Mouse (Mus musculus) stomach, embryonic 14.5 days (tissue): ENCODE measurements around the gene Zfp810. TPM values are rescaled to one million over a fixed set of nuclear protein-coding genes. Genes with fewer than 3 reads are reported as not detected.
A peak's percentile ranks its signal among the peaks of the same experiment; 100 is the strongest.

Experiments used
- ATAC-seq: fragments of 200-750 bp; cut with Nextera tagmentation; 2 replicates; pipeline ENCODE4 v1.8.0; 2017; ENCODE audit warnings: low read depth, moderate TSS enrichment; ENCODE audit not compliant: insufficient number of reproducible peaks, insufficient read depth, low FRiP score
- H3K27ac ChIP-seq: fragments of 300-500 bp; sonication (generic); 2 replicates; pipeline ENCODE4 v1.5.1; 2014; ENCODE audit warnings: mild to moderate bottlenecking, low read length, moderate library complexity, mixed read lengths
- H3K27me3 ChIP-seq: fragments of 300-500 bp; sonication (generic); 2 replicates; pipeline ENCODE4 v1.6.1; 2014; ENCODE audit warnings: low read length, control low read depth, mixed read lengths; ENCODE audit not compliant: control insufficient read depth, insufficient read depth
- H3K36me3 ChIP-seq: fragments of 300-500 bp; sonication (generic); 2 replicates; pipeline ENCODE4 v1.6.1; 2014; ENCODE audit warnings: mild to moderate bottlenecking, control low read depth, low read length, moderate library complexity, mixed read lengths; ENCODE audit not compliant: control insufficient read depth, insufficient read depth
- H3K4me1 ChIP-seq: fragments of 300-500 bp; sonication (generic); 2 replicates; pipeline ENCODE4 v1.6.1; 2014; ENCODE audit warnings: low read length, control low read depth, mixed read lengths; ENCODE audit not compliant: control insufficient read depth, insufficient read depth
- H3K4me2 ChIP-seq: fragments of 300-500 bp; sonication (generic); replicated peaks from 2 replicates; pipeline ENCODE4 v1.6.1; 2014; ENCODE audit warnings: low read depth, low read length, control low read depth
- H3K4me3 ChIP-seq: fragments of 300-500 bp; sonication (generic); 2 replicates; pipeline ENCODE4 v1.5.1; 2014; ENCODE audit warnings: low read depth, low read length, control low read depth
- H3K9ac ChIP-seq: fragments of 300-500 bp; sonication (generic); replicated peaks from 2 replicates; pipeline ENCODE4 v1.6.1; 2014; ENCODE audit warnings: low read depth, mild to moderate bottlenecking, control low read depth, low read length, moderate library complexity, mixed read lengths
- H3K9me3 ChIP-seq: fragments of 300-500 bp; sonication (generic); 2 replicates; pipeline ENCODE4 v1.6.1; 2016; ENCODE audit warnings: low read depth, low read length, control low read depth; ENCODE audit not compliant: control insufficient read depth
- WGBS: fragments of 180-500 bp; shearing (Covaris S2); extraction: QIAGEN DNeasy Blood & Tissue Kit; methylation state at CpG from one replicate; pipeline ENCODE4 v1.1.7; 2014; 5-methylcytosine and 5-hydroxymethylcytosine counted together
- polyA plus RNA-seq: library from polyadenylated mRNA; unstranded; fragments of >200 nt; fragmentation: Nextera tagmentation; extraction: Ambion mirVana; gene quantifications from 2 replicates; pipeline ENCODE4 v1.2.1, GENCODE M21; 2014

The Zfp810 gene
- polyA plus RNA-seq, 1 experiment from 2014 or later = 21.1 TPM

- peak overlapping the region; percentile 59 for H3K4me3 ChIP-seq
- no peak for ATAC-seq
- no peaks in the 10 kb centered on the region for H3K27me3 ChIP-seq
- peaks cover 14% of the 10 kb centered on the region; the same call in 1 of the 2 replicates for H3K9me3 ChIP-seq
- H3K9ac ChIP-seq = no peak overlapping the region
- H3K27ac ChIP-seq = no peak overlapping the region
- WGBS = 83% methylated on average over 8 of the region's 8 CpGs
- no peaks in the 10 kb centered on the region for H3K4me1 ChIP-seq
- H3K36me3 ChIP-seq = peaks cover 5% of the 10 kb centered on the region; the same call in 1 of the 2 replicates
- peak overlapping the region; percentile 69 for H3K4me2 ChIP-seq
These were observed 48.7 kb downstream of the Zfp810 start for GRCm38 (mm10) chr9:22258784-22259183.

- Histone ChIP-seq H3K4me3 (no peak overlapping the region), H3K36me3 (peaks cover 17% of the 10 kb centered on the region), H3K27ac (no peak overlapping the region), H3K9ac (no peak overlapping the region), H3K4me2 (no peak overlapping the region), H3K4me1 (no peaks in the 10 kb centered on the region), H3K27me3 (no peaks in the 10 kb centered on the region), H3K9me3 (peaks cover 17% of the 10 kb centered on the region; the same call in 1 of the 2 replicates)
- no peak for ATAC-seq
- 95% methylated on average over 4 of the region's 4 CpGs for WGBS
These were observed 50.9 kb downstream of the Zfp810 start for GRCm38 (mm10) chr9:22256579-22256978.

- Histone ChIP-seq H3K9me3 (peaks cover 23% of the 10 kb centered on the region; the same call in 1 of the 2 replicates), H3K4me2 (no peak overlapping the region), H3K4me3 (no peak overlapping the region), H3K4me1 (no peaks in the 10 kb centered on the region), H3K27ac (no peak overlapping the region), H3K9ac (no peak overlapping the region), H3K27me3 (no peaks in the 10 kb centered on the region), H3K36me3 (peaks cover 41% of the 10 kb centered on the region)
- WGBS = 93% methylated on average over 2 of the region's 2 CpGs
- ATAC-seq = no peak
These were observed 63.2 kb downstream of the Zfp810 start for GRCm38 (mm10) chr9:22244242-22244641.

GRCm38 (mm10) chr9:22240001-22240400 lies 67.4 kb downstream of the Zfp810 start:
- Histone ChIP-seq H3K4me3 (no peak overlapping the region), H3K27ac (no peak overlapping the region), H3K36me3 (peaks cover 60% of the 10 kb centered on the region), H3K4me2 (no peak overlapping the region), H3K9ac (no peak overlapping the region), H3K4me1 (no peaks in the 10 kb centered on the region), H3K27me3 (no peaks in the 10 kb centered on the region), H3K9me3 (peaks cover 6% of the 10 kb centered on the region; the same call in 1 of the 2 replicates)
- 97% methylated on average over 4 of the region's 4 CpGs for WGBS
- no peak for ATAC-seq

- ATAC-seq = no peak
- Histone ChIP-seq H3K4me3 (no peak overlapping the region), H3K9ac (no peak overlapping the region), H3K9me3 (no peaks in the 10 kb centered on the region; the same call in 1 of the 2 replicates), H3K4me1 (no peaks in the 10 kb centered on the region; the same call in 1 of the 2 replicates), H3K27me3 (no peaks in the 10 kb centered on the region), H3K36me3 (peaks cover 6% of the 10 kb centered on the region; the same call in 1 of the 2 replicates), H3K27ac (no peak overlapping the region), H3K4me2 (no peak overlapping the region)
These were observed 76.9 kb downstream of the Zfp810 start for GRCm38 (mm10) chr9:22230556-22230955.

- no peak for ATAC-seq
- Histone ChIP-seq H3K27me3 (no peaks in the 10 kb centered on the region), H3K4me2 (no peak overlapping the region), H3K9ac (no peak overlapping the region), H3K4me3 (no peak overlapping the region), H3K4me1 (no peaks in the 10 kb centered on the region; the same call in 1 of the 2 replicates), H3K9me3 (no peaks in the 10 kb centered on the region; the same call in 1 of the 2 replicates), H3K27ac (no peak overlapping the region), H3K36me3 (peaks cover 3% of the 10 kb centered on the region; the same call in 1 of the 2 replicates)
- 68% methylated on average over 3 of the region's 3 CpGs for WGBS
These were observed 77.4 kb downstream of the Zfp810 start for GRCm38 (mm10) chr9:22230061-22230460.

- H3K27me3 ChIP-seq = no peaks in the 10 kb centered on the region
- H3K4me1 ChIP-seq = no peaks in the 10 kb centered on the region; the same call in 1 of the 2 replicates
- no peak overlapping the region for H3K9ac ChIP-seq
- H3K27ac ChIP-seq = no peak overlapping the region
- no peak overlapping the region for H3K4me2 ChIP-seq
- WGBS = 77% methylated on average over 7 of the region's 7 CpGs
- H3K36me3 ChIP-seq = no peaks in the 10 kb centered on the region
- ATAC-seq = no peak
- H3K9me3 ChIP-seq = no peaks in the 10 kb centered on the region; the same call in 1 of the 2 replicates
- no peak overlapping the region for H3K4me3 ChIP-seq
These were observed 77.9 kb downstream of the Zfp810 start for GRCm38 (mm10) chr9:22229386-22230026.

GRCm38 (mm10) chr9:22226846-22227245 lies 80.6 kb downstream of the Zfp810 start:
- Histone ChIP-seq H3K27ac (peak overlapping the region; percentile 44; the same call in 1 of the 2 replicates), H3K4me2 (no peak overlapping the region)
- ATAC-seq = no peak; the same call in 1 of the 2 replicates

More at GRCm38 (mm10) chr9:22226846-22227245, 80.6 kb downstream of the Zfp810 start:
- no peaks in the 10 kb centered on the region for H3K36me3 ChIP-seq
- no peaks in the 10 kb centered on the region; the same call in 1 of the 2 replicates for H3K4me1 ChIP-seq
- no peaks in the 10 kb centered on the region; the same call in 1 of the 2 replicates for H3K9me3 ChIP-seq
- WGBS = 62% methylated on average over 15 of the region's 15 CpGs
- H3K4me3 ChIP-seq = peak overlapping the region; percentile 67; the same call in 1 of the 2 replicates
- no peaks in the 10 kb centered on the region for H3K27me3 ChIP-seq
- H3K9ac ChIP-seq = no peak overlapping the region
